Mouse (Mus musculus) limb, embryonic 14.5 days (tissue): ENCODE measurements around the gene Rhou. TPM values are rescaled to one million over a fixed set of nuclear protein-coding genes. Genes with fewer than 3 reads are reported as not detected.

Experiments
- ATAC-seq: fragments of 200-750 bp; cut with Nextera tagmentation; 2 replicates; pipeline ENCODE4 v1.8.0; 2017; ENCODE audit warnings: low read depth, moderate number of reproducible peaks, moderate TSS enrichment; ENCODE audit not compliant: low FRiP score
- DNase-seq: peaks from one replicate; pipeline ENCODE4 v3.0.0-alpha.2; 2015; ENCODE audit warnings: low spot score
- H3K27ac ChIP-seq: fragments of 300-500 bp; sonication (generic); replicated peaks from 2 replicates; pipeline ENCODE4 v1.5.1; 2014; ENCODE audit warnings: low read depth, mild to moderate bottlenecking, low read length, moderate library complexity, mixed read lengths
- H3K27me3 ChIP-seq: fragments of 300-500 bp; sonication (generic); 2 replicates; pipeline ENCODE4 v1.6.1; 2014; ENCODE audit warnings: low read length, mixed read lengths; ENCODE audit not compliant: control insufficient read depth, insufficient read depth
- H3K36me3 ChIP-seq: fragments of 300-500 bp; sonication (generic); 2 replicates; pipeline ENCODE4 v1.6.1; 2014; ENCODE audit warnings: mild to moderate bottlenecking, low read length, moderate library complexity, mixed read lengths; ENCODE audit not compliant: control insufficient read depth, insufficient read depth
- H3K4me1 ChIP-seq: fragments of 300-500 bp; sonication (generic); 2 replicates; pipeline ENCODE4 v1.6.1; 2014; ENCODE audit warnings: antibody characterized with exemption, low read length, mixed read lengths; ENCODE audit not compliant: control insufficient read depth, insufficient read depth
- H3K4me2 ChIP-seq: fragments of 300-500 bp; sonication (generic); replicated peaks from 2 replicates; pipeline ENCODE4 v1.6.1; 2014; ENCODE audit warnings: low read depth, mild to moderate bottlenecking, low read length, moderate library complexity; ENCODE audit not compliant: severe bottlenecking
- H3K4me3 ChIP-seq: fragments of 300-500 bp; sonication (generic); replicated peaks from 2 replicates; pipeline ENCODE4 v1.5.1; 2014; ENCODE audit warnings: low read length
- H3K9ac ChIP-seq: fragments of 300-500 bp; sonication (generic); 2 replicates; pipeline ENCODE4 v1.6.1; 2014; ENCODE audit warnings: mild to moderate bottlenecking, low read depth, low read length, moderate library complexity; ENCODE audit not compliant: severe bottlenecking
- H3K9me3 ChIP-seq: fragments of 300-500 bp; sonication (generic); 2 replicates; pipeline ENCODE4 v1.6.1; 2016; ENCODE audit warnings: low read length; ENCODE audit not compliant: control insufficient read depth
- POLR2A ChIP-seq: fragments of 200-500 bp; IDR thresholded peaks from 2 replicates; pipeline ENCODE4 v1.8.0; 2012; ENCODE audit warnings: inconsistent platforms, mild to moderate bottlenecking, moderate library complexity, borderline replicate concordance; ENCODE audit not compliant: insufficient read depth, insufficient read length; ENCODE audit errors: extremely low read depth
- WGBS: fragments of 180-500 bp; shearing (Covaris S2); extraction: QIAGEN DNeasy Blood & Tissue Kit; methylation state at CpG from one replicate; pipeline ENCODE4 v1.1.7; 2014; 5-methylcytosine and 5-hydroxymethylcytosine counted together
- polyA plus RNA-seq, 2 experiments: library from polyadenylated mRNA; depleted of rRNA in 1 of 2; stranded (reverse) in 1 of 2; unstranded in 1 of 2; fragments of >200 nt; fragmentation: Nextera tagmentation in 1 of 2; extraction: Ambion mirVana in 1 of 2; gene quantifications; 2 replicates each; pipeline versions ENCODE4 v1.2.1 to v1.2.3; 2012 to 2014

Rhou gene
- polyA plus RNA-seq, 2 experiments: 11.0 to 21.2 TPM

GRCm38 (mm10) chr8:123670766-123671165, 17.0 kb downstream of the Rhou start:
- DNase-seq: no peak
- Histone ChIP-seq H3K27ac (no peak overlapping the region), H3K4me1 (0 out of 2 replicates have a peak, but pooled peaks cover 1% of the 10 kb centered on the region), H3K9me3 (no peaks in the 10 kb centered on the region), H3K4me2 (no peak overlapping the region), H3K9ac (no peak overlapping the region), H3K36me3 (no peaks in the 10 kb centered on the region), H3K4me3 (no peak overlapping the region), H3K27me3 (no peaks in the 10 kb centered on the region)
- ATAC-seq: no peak
- no peak for TF ChIP-seq POLR2A
- WGBS: 50% methylated on average over 7 of the region's 7 CpGs

- no peak for DNase-seq
- Histone ChIP-seq H3K4me2 (no peak overlapping the region), H3K27me3 (no peaks in the 10 kb centered on the region), H3K27ac (no peak overlapping the region), H3K36me3 (no peaks in the 10 kb centered on the region), H3K4me3 (no peak overlapping the region), H3K9me3 (no peaks in the 10 kb centered on the region), H3K4me1 (0 out of 2 replicates have a peak, but pooled peaks cover 2% of the 10 kb centered on the region), H3K9ac (no peak overlapping the region)
- no peak for TF ChIP-seq POLR2A
- WGBS: 63% methylated on average over 7 of the region's 7 CpGs
- ATAC-seq: no peak
These were observed 17.7 kb downstream of the Rhou start for GRCm38 (mm10) chr8:123671454-123671853.

- 0 out of 2 replicates have a peak, but pooled peaks cover 2% of the 10 kb centered on the region for H3K4me1 ChIP-seq
- H3K4me2 ChIP-seq: no peak overlapping the region
- ATAC-seq: no peak
- H3K4me3 ChIP-seq: no peak overlapping the region
- 73% methylated on average over 6 of the region's 6 CpGs for WGBS
- no peak for DNase-seq
- no peak overlapping the region for H3K9ac ChIP-seq
- no peaks in the 10 kb centered on the region for H3K9me3 ChIP-seq
- H3K27me3 ChIP-seq: no peaks in the 10 kb centered on the region
- no peak overlapping the region for H3K27ac ChIP-seq
- H3K36me3 ChIP-seq: no peaks in the 10 kb centered on the region
- no peak for TF ChIP-seq POLR2A
These were observed 18.9 kb downstream of the Rhou start for GRCm38 (mm10) chr8:123672648-123673047.

- no peak overlapping the region; the same call in 1 of the 2 replicates for H3K9ac ChIP-seq
- TF ChIP-seq POLR2A: no peak
- ATAC-seq (no peak), DNase-seq (no peak)
- 38% methylated on average over 5 of the region's 5 CpGs for WGBS
- H3K27ac ChIP-seq: no peak overlapping the region
- 0 out of 2 replicates have a peak, but pooled peaks cover 2% of the 10 kb centered on the region for H3K4me1 ChIP-seq
- H3K4me3 ChIP-seq: no peak overlapping the region
- no peaks in the 10 kb centered on the region for H3K9me3 ChIP-seq
- H3K36me3 ChIP-seq: no peaks in the 10 kb centered on the region
- H3K4me2 ChIP-seq: no peak overlapping the region
- H3K27me3 ChIP-seq: no peaks in the 10 kb centered on the region
These were observed 21.9 kb downstream of the Rhou start for GRCm38 (mm10) chr8:123675611-123676010.

GRCm38 (mm10) chr8:123678390-123678789, 24.7 kb downstream of the Rhou start:
- Histone ChIP-seq H3K9me3 (no peaks in the 10 kb centered on the region), H3K4me2 (no peak overlapping the region), H3K4me3 (no peak overlapping the region), H3K4me1 (0 out of 2 replicates have a peak, but pooled peaks cover 2% of the 10 kb centered on the region), H3K9ac (no peak overlapping the region), H3K27ac (no peak overlapping the region), H3K27me3 (no peaks in the 10 kb centered on the region), H3K36me3 (no peaks in the 10 kb centered on the region)
- ATAC-seq: no peak
- DNase-seq: no peak
- TF ChIP-seq POLR2A: no peak
- WGBS: 82% methylated on average over 4 of the region's 4 CpGs
